Mouse (Mus musculus): ENCODE measurements at regions not wholly inside any gene's neighbourhood (a gene's known extent, or its start where the extent isn't known, plus 50 kb on each side); places are given as distances from the start of the nearest gene placed in this dataset.
A peak's percentile ranks its signal among the peaks of the same experiment; 100 is the strongest.

GRCm38 (mm10) chr1:34642304-34642893 lies 62.9 kb downstream of the Amer3 start:
- H3K36me3 ChIP-seq (ENCODE audit: control insufficient read depth, insufficient read depth, low read length) = no peaks in the 10 kb centered on the region
- H3K27me3 ChIP-seq (ENCODE audit: control insufficient read depth, insufficient read depth, low read length) = no peaks in the 10 kb centered on the region
- no peak overlapping the region for H3K4me3 ChIP-seq (ENCODE audit: control insufficient read depth in 1 of 2, insufficient read depth in 1 of 2, low read depth in 1 of 2, low read length in 2 of 2)
- H3K4me2 ChIP-seq (ENCODE audit: low read length) = no peak overlapping the region
- no peaks in the 10 kb centered on the region for H3K4me1 ChIP-seq (ENCODE audit: control insufficient read depth in 2 of 2, insufficient read depth in 2 of 2, low read length in 2 of 2)
- H3K27ac ChIP-seq (replicated peaks in 1 of 2; ENCODE audit: control insufficient read depth in 1 of 2, insufficient read depth in 1 of 2, low read depth in 2 of 2, low read length in 2 of 2) = no peak overlapping the region
- no peak overlapping the region for H3K9ac ChIP-seq (ENCODE audit: low read length)
- 35% methylated on average over 13 of the region's 13 CpGs for WGBS
- H3K9me3 ChIP-seq (ENCODE audit: control insufficient read depth, low read length) = no peaks in the 10 kb centered on the region
- no peak for ATAC-seq (ENCODE audit: insufficient number of reproducible peaks, insufficient read depth, low FRiP score, low read depth)

- H3K27ac ChIP-seq (replicated peaks in 1 of 2; ENCODE audit: control insufficient read depth in 1 of 2, insufficient read depth in 1 of 2, low read depth in 2 of 2, low read length in 2 of 2) = no peak overlapping the region
- no peaks in the 10 kb centered on the region for H3K27me3 ChIP-seq (ENCODE audit: control insufficient read depth, insufficient read depth, low read length)
- H3K4me1 ChIP-seq (ENCODE audit: control insufficient read depth in 2 of 2, insufficient read depth in 2 of 2, low read length in 2 of 2) = no peaks in the 10 kb centered on the region
- no peak overlapping the region for H3K4me2 ChIP-seq (ENCODE audit: low read length)
- no peak for ATAC-seq (ENCODE audit: insufficient number of reproducible peaks, insufficient read depth, low FRiP score, low read depth)
- H3K9me3 ChIP-seq (ENCODE audit: control insufficient read depth, low read length) = no peaks in the 10 kb centered on the region
- no peaks in the 10 kb centered on the region for H3K36me3 ChIP-seq (ENCODE audit: control insufficient read depth, insufficient read depth, low read length)
- WGBS = 86% methylated on average over 10 of the region's 10 CpGs
- H3K4me3 ChIP-seq (ENCODE audit: control insufficient read depth in 1 of 2, insufficient read depth in 1 of 2, low read depth in 1 of 2, low read length in 2 of 2) = no peak overlapping the region
- H3K9ac ChIP-seq (ENCODE audit: low read length) = no peak overlapping the region
Observed at GRCm38 (mm10) chr1:34653963-34654644, 74.6 kb downstream of the Amer3 start.

- Histone ChIP-seq H3K27ac (replicated peaks in 1 of 2; ENCODE audit: control insufficient read depth in 1 of 2, insufficient read depth in 1 of 2, low read depth in 2 of 2, low read length in 2 of 2) (no peak overlapping the region), H3K36me3 (ENCODE audit: control insufficient read depth, insufficient read depth, low read length) (no peaks in the 10 kb centered on the region), H3K9ac (ENCODE audit: low read length) (no peak overlapping the region), H3K4me1 (ENCODE audit: control insufficient read depth in 2 of 2, insufficient read depth in 2 of 2, low read length in 2 of 2) (no peaks in the 10 kb centered on the region), H3K27me3 (ENCODE audit: control insufficient read depth, insufficient read depth, low read length) (no peaks in the 10 kb centered on the region), H3K9me3 (ENCODE audit: control insufficient read depth, low read length) (no peaks in the 10 kb centered on the region), H3K4me2 (ENCODE audit: low read length) (no peak overlapping the region), H3K4me3 (ENCODE audit: control insufficient read depth in 1 of 2, insufficient read depth in 1 of 2, low read depth in 1 of 2, low read length in 2 of 2) (no peak overlapping the region)
- ATAC-seq (ENCODE audit: insufficient number of reproducible peaks, insufficient read depth, low FRiP score, low read depth) = no peak
Observed at GRCm38 (mm10) chr1:34657481-34657880, 78.0 kb downstream of the Amer3 start.

GRCm38 (mm10) chr1:34663875-34664547 lies 84.6 kb downstream of the Amer3 start:
- no peaks in the 10 kb centered on the region for H3K9me3 ChIP-seq (ENCODE audit: control insufficient read depth, low read length)
- no peak for ATAC-seq (ENCODE audit: insufficient number of reproducible peaks, insufficient read depth, low FRiP score, low read depth)
- WGBS = 72% methylated on average over 4 of the region's 4 CpGs
- H3K36me3 ChIP-seq (ENCODE audit: control insufficient read depth, insufficient read depth, low read length) = no peaks in the 10 kb centered on the region
- no peaks in the 10 kb centered on the region for H3K27me3 ChIP-seq (ENCODE audit: control insufficient read depth, insufficient read depth, low read length)
- no peak overlapping the region for H3K27ac ChIP-seq (replicated peaks in 1 of 2; ENCODE audit: control insufficient read depth in 1 of 2, insufficient read depth in 1 of 2, low read depth in 2 of 2, low read length in 2 of 2)
- H3K4me2 ChIP-seq (ENCODE audit: low read length) = no peak overlapping the region
- H3K9ac ChIP-seq (ENCODE audit: low read length) = no peak overlapping the region
- H3K4me3 ChIP-seq (ENCODE audit: control insufficient read depth in 1 of 2, insufficient read depth in 1 of 2, low read depth in 1 of 2, low read length in 2 of 2) = no peak overlapping the region
- peaks cover 12 to 17% of the 10 kb centered on the region in 2 experiments for H3K4me1 ChIP-seq (ENCODE audit: control insufficient read depth in 2 of 2, insufficient read depth in 2 of 2, low read length in 2 of 2)

- no peak overlapping the region for H3K4me3 ChIP-seq (ENCODE audit: control insufficient read depth in 1 of 2, insufficient read depth in 1 of 2, low read depth in 1 of 2, low read length in 2 of 2)
- H3K36me3 ChIP-seq (ENCODE audit: control insufficient read depth, insufficient read depth, low read length) = no peaks in the 10 kb centered on the region
- peak overlapping the region; percentile 19 to 55; a peak in 3 of 4 replicates for H3K27ac ChIP-seq (replicated peaks in 1 of 2; ENCODE audit: control insufficient read depth in 1 of 2, insufficient read depth in 1 of 2, low read depth in 2 of 2, low read length in 2 of 2)
- ATAC-seq (ENCODE audit: insufficient number of reproducible peaks, insufficient read depth, low FRiP score, low read depth) = peak; percentile 31; the same call in 1 of the 2 replicates
- 63% methylated on average over 11 of the region's 11 CpGs for WGBS
- H3K9ac ChIP-seq (ENCODE audit: low read length) = no peak overlapping the region
- no peaks in the 10 kb centered on the region for H3K27me3 ChIP-seq (ENCODE audit: control insufficient read depth, insufficient read depth, low read length)
- no peaks in the 10 kb centered on the region for H3K9me3 ChIP-seq (ENCODE audit: control insufficient read depth, low read length)
- H3K4me1 ChIP-seq (ENCODE audit: control insufficient read depth in 2 of 2, insufficient read depth in 2 of 2, low read length in 2 of 2) = peaks cover 12 to 17% of the 10 kb centered on the region in 2 experiments
- H3K4me2 ChIP-seq (ENCODE audit: low read length) = no peak overlapping the region
Observed at GRCm38 (mm10) chr1:34664816-34665511, 85.5 kb downstream of the Amer3 start.

- no peaks in the 10 kb centered on the region for H3K27me3 ChIP-seq (ENCODE audit: control insufficient read depth, insufficient read depth, low read length)
- peak overlapping the region; percentile 1 to 41; a peak in 2 of 4 replicates for H3K27ac ChIP-seq (replicated peaks in 1 of 2; ENCODE audit: control insufficient read depth in 1 of 2, insufficient read depth in 1 of 2, low read depth in 2 of 2, low read length in 2 of 2)
- no peak overlapping the region for H3K9ac ChIP-seq (ENCODE audit: low read length)
- no peaks in the 10 kb centered on the region for H3K36me3 ChIP-seq (ENCODE audit: control insufficient read depth, insufficient read depth, low read length)
- H3K4me3 ChIP-seq (ENCODE audit: control insufficient read depth in 1 of 2, insufficient read depth in 1 of 2, low read depth in 1 of 2, low read length in 2 of 2) = no peak overlapping the region
- H3K4me1 ChIP-seq (ENCODE audit: control insufficient read depth in 2 of 2, insufficient read depth in 2 of 2, low read length in 2 of 2) = peaks cover 12 to 17% of the 10 kb centered on the region in 2 experiments
- no peak overlapping the region for H3K4me2 ChIP-seq (ENCODE audit: low read length)
- WGBS = 64% methylated on average over 5 of the region's 5 CpGs
- ATAC-seq (ENCODE audit: insufficient number of reproducible peaks, insufficient read depth, low FRiP score, low read depth) = no peak
- H3K9me3 ChIP-seq (ENCODE audit: control insufficient read depth, low read length) = no peaks in the 10 kb centered on the region
Observed at GRCm38 (mm10) chr1:34665512-34665854, 86.0 kb downstream of the Amer3 start.

- H3K4me3 ChIP-seq (ENCODE audit: control insufficient read depth in 1 of 2, insufficient read depth in 1 of 2, low read depth in 1 of 2, low read length in 2 of 2) = no peak overlapping the region
- H3K27ac ChIP-seq (replicated peaks in 1 of 2; ENCODE audit: control insufficient read depth in 1 of 2, insufficient read depth in 1 of 2, low read depth in 2 of 2, low read length in 2 of 2) = no peak overlapping the region
- H3K4me2 ChIP-seq (ENCODE audit: low read length) = no peak overlapping the region
- 80% methylated on average over 13 of the region's 13 CpGs for WGBS
- H3K9ac ChIP-seq (ENCODE audit: low read length) = no peak overlapping the region
- ATAC-seq (ENCODE audit: insufficient number of reproducible peaks, insufficient read depth, low FRiP score, low read depth) = 0 out of 2 replicates have a peak, but pooled peaks have one; percentile 27
- H3K27me3 ChIP-seq (ENCODE audit: control insufficient read depth, insufficient read depth, low read length) = no peaks in the 10 kb centered on the region
- H3K4me1 ChIP-seq (ENCODE audit: control insufficient read depth in 2 of 2, insufficient read depth in 2 of 2, low read length in 2 of 2) = peaks cover 12 to 17% of the 10 kb centered on the region in 2 experiments
- H3K36me3 ChIP-seq (ENCODE audit: control insufficient read depth, insufficient read depth, low read length) = no peaks in the 10 kb centered on the region
- no peaks in the 10 kb centered on the region for H3K9me3 ChIP-seq (ENCODE audit: control insufficient read depth, low read length)
Observed at GRCm38 (mm10) chr1:34666226-34666662, 86.8 kb downstream of the Amer3 start.

Data from heart, embryonic 14.5 days (tissue).